Mouse (Mus musculus) megakaryocyte, embryonic 14.5 days (primary cell): Measurements from ENCODE around the gene Polr2f.

Source experiments
- FLI1 ChIP-seq: IDR thresholded peaks from 2 replicates; pipeline ENCODE4 v1.6.1; 2012; ENCODE audit warnings: low read length, inconsistent platforms, mixed read lengths
- GATA1 ChIP-seq: IDR thresholded peaks from 3 replicates; pipeline ENCODE4 v1.6.1; 2012; ENCODE audit warnings: mixed read lengths, low read length, inconsistent platforms, borderline replicate concordance

GRCm38 (mm10) chr15:79131442-79131841, 9.4 kb upstream of the Polr2f start:
- TF ChIP-seq GATA1: no peak
- TF ChIP-seq FLI1: no peak
